Mouse (Mus musculus): ENCODE results near the gene Car6. TPM values are rescaled to one million over a fixed set of nuclear protein-coding genes. Genes with fewer than 3 reads are reported as not detected.

Car6 gene
- polyA plus RNA-seq (2015; fragmentation: Nextera tagmentation; extraction: Ambion mirVana), result not detected in 2 replicates

GRCm38 (mm10) chr4:150201232-150201631 is at the start of gene Car6:
TSS of gene Car6 (minus strand) at chr4:150201332.
- H3K4me2 ChIP-seq, result no peak within 1 kb of the TSS
- no peaks in the 10 kb centered on the region for H3K4me1 ChIP-seq
- WGBS, result 68% methylated on average over 5 of the region's 5 CpGs
- H3K4me3 ChIP-seq (replicated peaks), result no peak within 1 kb of the TSS
- no peaks in the 10 kb centered on the region for H3K27me3 ChIP-seq (replicated peaks)
- H3K27ac ChIP-seq (replicated peaks), result no peak within 1 kb of the TSS
- no peak within 1 kb of the TSS for H3K9ac ChIP-seq (replicated peaks)
- no peaks in the 10 kb centered on the region for H3K36me3 ChIP-seq
- no peaks in the 10 kb centered on the region for H3K9me3 ChIP-seq (replicated peaks)
- ATAC-seq (ENCODE audit: low FRiP score), result no peak

- Histone ChIP-seq H3K27ac (replicated peaks) (peak overlapping the region; percentile 89), H3K36me3 (peaks cover 41% of the 10 kb centered on the region), H3K4me1 (peaks cover 37% of the 10 kb centered on the region), H3K9me3 (replicated peaks) (no peaks in the 10 kb centered on the region), H3K4me3 (replicated peaks) (no peak overlapping the region), H3K4me2 (no peak overlapping the region), H3K27me3 (replicated peaks) (no peaks in the 10 kb centered on the region), H3K9ac (replicated peaks) (no peak overlapping the region)
- ATAC-seq (ENCODE audit: low FRiP score), result no peak
- 81% methylated on average over 5 of the region's 5 CpGs for WGBS
Observed at GRCm38 (mm10) chr4:150249731-150250270, 48.7 kb upstream of the Car6 start.

- Histone ChIP-seq H3K27me3 (replicated peaks) (no peaks in the 10 kb centered on the region), H3K4me3 (replicated peaks) (no peak overlapping the region), H3K27ac (replicated peaks) (0 out of 2 replicates have a peak overlapping the region, but pooled peaks have one; percentile 0), H3K9ac (replicated peaks) (no peak overlapping the region), H3K36me3 (peaks cover 50% of the 10 kb centered on the region), H3K4me1 (peaks cover 33% of the 10 kb centered on the region), H3K4me2 (no peak overlapping the region), H3K9me3 (replicated peaks) (no peaks in the 10 kb centered on the region)
- ATAC-seq (ENCODE audit: low FRiP score), result no peak
- 82% methylated on average over 5 of the region's 5 CpGs for WGBS
Observed at GRCm38 (mm10) chr4:150248917-150249316, 47.8 kb upstream of the Car6 start.

GRCm38 (mm10) chr4:150248009-150248408 is 46.9 kb upstream of the Car6 start:
- Histone ChIP-seq H3K4me3 (replicated peaks) (no peak overlapping the region), H3K27me3 (replicated peaks) (no peaks in the 10 kb centered on the region), H3K27ac (replicated peaks) (no peak overlapping the region), H3K9me3 (replicated peaks) (no peaks in the 10 kb centered on the region), H3K36me3 (peaks cover 59% of the 10 kb centered on the region), H3K4me2 (no peak overlapping the region), H3K9ac (replicated peaks) (no peak overlapping the region), H3K4me1 (peaks cover 38% of the 10 kb centered on the region)
- 53% methylated on average over 5 of the region's 5 CpGs for WGBS
- ATAC-seq (ENCODE audit: low FRiP score), result no peak

- ATAC-seq (ENCODE audit: low FRiP score), result no peak
- H3K4me3 ChIP-seq (replicated peaks), result no peak overlapping the region
- no peak overlapping the region for H3K9ac ChIP-seq (replicated peaks)
- H3K4me2 ChIP-seq, result no peak overlapping the region
- no peak overlapping the region for H3K27ac ChIP-seq (replicated peaks)
- H3K27me3 ChIP-seq (replicated peaks), result no peaks in the 10 kb centered on the region
- peaks cover 80% of the 10 kb centered on the region for H3K36me3 ChIP-seq
- WGBS, result 68% methylated on average over 2 of the region's 2 CpGs
- no peaks in the 10 kb centered on the region for H3K9me3 ChIP-seq (replicated peaks)
- H3K4me1 ChIP-seq, result peaks cover 48% of the 10 kb centered on the region
Observed at GRCm38 (mm10) chr4:150245876-150246275, 44.7 kb upstream of the Car6 start.

- ATAC-seq (ENCODE audit: low FRiP score), result no peak
- no peaks in the 10 kb centered on the region for H3K27me3 ChIP-seq (replicated peaks)
- H3K4me1 ChIP-seq, result peaks cover 55% of the 10 kb centered on the region
- H3K4me2 ChIP-seq, result no peak overlapping the region
- no peak overlapping the region for H3K4me3 ChIP-seq (replicated peaks)
- WGBS, result 63% methylated on average over 5 of the region's 5 CpGs
- peaks cover 65% of the 10 kb centered on the region for H3K36me3 ChIP-seq
- H3K27ac ChIP-seq (replicated peaks), result peak overlapping the region; percentile 45
- H3K9ac ChIP-seq (replicated peaks), result no peak overlapping the region
- no peaks in the 10 kb centered on the region for H3K9me3 ChIP-seq (replicated peaks)
Observed at GRCm38 (mm10) chr4:150242745-150243144, 41.6 kb upstream of the Car6 start.

- H3K4me3 ChIP-seq (replicated peaks), result no peak overlapping the region
- no peak overlapping the region for H3K4me2 ChIP-seq
- 41% methylated on average over 4 of the region's 4 CpGs for WGBS
- peaks cover 56% of the 10 kb centered on the region for H3K4me1 ChIP-seq
- H3K36me3 ChIP-seq, result peaks cover 57% of the 10 kb centered on the region
- no peaks in the 10 kb centered on the region for H3K27me3 ChIP-seq (replicated peaks)
- H3K27ac ChIP-seq (replicated peaks), result no peak overlapping the region
- ATAC-seq (ENCODE audit: low FRiP score), result no peak
- no peak overlapping the region for H3K9ac ChIP-seq (replicated peaks)
- H3K9me3 ChIP-seq (replicated peaks), result no peaks in the 10 kb centered on the region
Observed at GRCm38 (mm10) chr4:150241708-150242107, 40.6 kb upstream of the Car6 start.

- Histone ChIP-seq H3K4me1 (peaks cover 62% of the 10 kb centered on the region), H3K27ac (replicated peaks) (no peak overlapping the region), H3K4me2 (peak overlapping the region; percentile 27), H3K27me3 (replicated peaks) (no peaks in the 10 kb centered on the region), H3K9ac (replicated peaks) (no peak overlapping the region), H3K36me3 (peaks cover 45% of the 10 kb centered on the region), H3K9me3 (replicated peaks) (no peaks in the 10 kb centered on the region), H3K4me3 (replicated peaks) (no peak overlapping the region)
- WGBS, result 68% methylated on average over 1 of the region's 1 CpGs
- no peak for ATAC-seq (ENCODE audit: low FRiP score)
Observed at GRCm38 (mm10) chr4:150240381-150240886, 39.3 kb upstream of the Car6 start.

GRCm38 (mm10) chr4:150239951-150240368 is 38.8 kb upstream of the Car6 start:
- no peak for ATAC-seq (ENCODE audit: low FRiP score)
- Histone ChIP-seq H3K27ac (replicated peaks) (peak overlapping the region; percentile 42; the same call in 1 of the 2 replicates), H3K9ac (replicated peaks) (no peak overlapping the region)

GRCm38 (mm10) chr4:150239503-150239902 is 38.4 kb upstream of the Car6 start:
- Histone ChIP-seq H3K27ac (replicated peaks) (no peak overlapping the region; the same call in 1 of the 2 replicates), H3K9me3 (replicated peaks) (no peaks in the 10 kb centered on the region), H3K36me3 (peaks cover 38% of the 10 kb centered on the region), H3K4me1 (peaks cover 67% of the 10 kb centered on the region), H3K4me3 (replicated peaks) (peak overlapping the region; percentile 85), H3K27me3 (replicated peaks) (no peaks in the 10 kb centered on the region), H3K9ac (replicated peaks) (no peak overlapping the region), H3K4me2 (peak overlapping the region; percentile 79)
- 33% methylated on average over 6 of the region's 6 CpGs for WGBS
- no peak for ATAC-seq (ENCODE audit: low FRiP score)

More at GRCm38 (mm10) chr4:150239951-150240368, 38.8 kb upstream of the Car6 start:
- Histone ChIP-seq H3K4me2 (peak overlapping the region; percentile 79), H3K27me3 (replicated peaks) (no peaks in the 10 kb centered on the region), H3K36me3 (peaks cover 42% of the 10 kb centered on the region), H3K9me3 (replicated peaks) (no peaks in the 10 kb centered on the region), H3K4me3 (replicated peaks) (peak overlapping the region; percentile 85), H3K4me1 (peaks cover 62% of the 10 kb centered on the region)
- 12% methylated on average over 6 of the region's 6 CpGs for WGBS

GRCm38 (mm10) chr4:150239087-150239480 is 38.0 kb upstream of the Car6 start:
- 23% methylated on average over 5 of the region's 5 CpGs for WGBS
- ATAC-seq (ENCODE audit: low FRiP score), result no peak
- Histone ChIP-seq H3K27me3 (replicated peaks) (no peaks in the 10 kb centered on the region), H3K36me3 (peaks cover 34% of the 10 kb centered on the region), H3K27ac (replicated peaks) (no peak overlapping the region), H3K9me3 (replicated peaks) (no peaks in the 10 kb centered on the region), H3K4me2 (peak overlapping the region; percentile 79), H3K4me1 (peaks cover 70% of the 10 kb centered on the region), H3K4me3 (replicated peaks) (peak overlapping the region; percentile 85), H3K9ac (replicated peaks) (peak overlapping the region; percentile 86)

GRCm38 (mm10) chr4:150238433-150239086 is 37.4 kb upstream of the Car6 start:
- Histone ChIP-seq H3K4me2 (peak overlapping the region; percentile 79), H3K9me3 (replicated peaks) (no peaks in the 10 kb centered on the region), H3K4me3 (replicated peaks) (peak overlapping the region; percentile 85), H3K36me3 (peaks cover 28% of the 10 kb centered on the region), H3K27ac (replicated peaks) (peak overlapping the region; percentile 99; the same call in 1 of the 2 replicates), H3K9ac (replicated peaks) (peak overlapping the region; percentile 86), H3K27me3 (replicated peaks) (no peaks in the 10 kb centered on the region), H3K4me1 (peaks cover 70% of the 10 kb centered on the region)
- WGBS, result 6% methylated on average over 3 of the region's 3 CpGs
- ATAC-seq (ENCODE audit: low FRiP score), result no peak
